In the genomic region with DNA sequence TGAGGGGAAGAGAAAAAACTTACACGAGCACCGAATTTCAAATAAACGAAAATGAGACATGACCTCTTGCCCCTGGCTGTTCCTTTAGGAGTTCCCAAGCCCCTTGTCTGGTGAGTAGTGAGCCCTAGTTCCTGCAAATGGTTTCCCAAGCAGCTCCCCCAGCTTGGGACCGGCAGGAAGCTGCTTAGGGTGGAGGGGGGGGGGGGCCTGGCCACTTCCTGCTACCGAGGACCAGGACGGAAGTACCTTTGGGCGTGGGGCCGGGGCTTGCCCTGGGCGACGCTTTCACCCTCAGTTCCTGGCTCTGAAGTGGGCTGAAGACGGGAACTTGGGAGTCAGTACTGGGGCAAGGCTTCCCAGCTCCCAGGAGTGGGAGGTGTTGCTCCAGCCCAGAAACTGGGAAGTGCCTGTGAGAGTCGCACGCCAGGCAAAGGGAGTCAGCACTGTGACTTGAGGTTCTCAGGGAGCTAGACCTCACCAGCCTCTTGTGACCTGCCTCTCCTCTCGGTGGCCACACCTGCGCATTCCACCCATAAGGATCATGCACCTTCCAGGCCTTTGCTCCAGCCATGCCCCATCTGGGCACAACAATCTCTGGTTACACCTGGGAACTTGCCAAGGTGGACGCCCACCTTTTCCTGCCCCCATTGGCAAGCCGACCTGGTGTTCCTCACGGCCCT, we compare ENCODE assay signal across 8 mouse cellular contexts. TPM values are rescaled to one million over a fixed set of nuclear protein-coding genes. Genes with fewer than 3 reads are reported as not detected.
A peak's percentile ranks its signal among the peaks of the same experiment; 100 is the strongest.
DNase-seq lines count a peak whose midpoint lies in the region; ATAC-seq lines count a peak whose summit lies in the region.

No protein-coding gene starts in this region.

- no peaks in the 10 kb centered on the region for H3K27me3 ChIP-seq in embryonic facial prominence, embryonic 11.5 days (ENCODE audit: control insufficient read depth, insufficient read depth, low read length)
- no peaks in the 10 kb centered on the region for H3K27me3 ChIP-seq in megakaryocyte, embryonic 14.5 days (replicated peaks)
- H3K27me3 ChIP-seq in stomach, embryonic 14.5 days (ENCODE audit: control insufficient read depth, insufficient read depth, low read length), result no peaks in the 10 kb centered on the region

- peak overlapping the region; percentile 11 for H3K27ac ChIP-seq in embryonic facial prominence, embryonic 11.5 days (replicated peaks; ENCODE audit: low read depth, low read length)
- peak overlapping the region; percentile 96 for H3K27ac ChIP-seq in stomach, embryonic 14.5 days (ENCODE audit: low read length)

- intact Hi-C loops in heart, postnatal 10 days (cut with DNase I), result no loop called here

- H3K4me1 ChIP-seq in embryonic facial prominence, embryonic 11.5 days (ENCODE audit: control insufficient read depth, insufficient read depth, low read length), result peaks cover 31% of the 10 kb centered on the region
- H3K4me1 ChIP-seq in megakaryocyte, embryonic 14.5 days, result peaks cover 97% of the 10 kb centered on the region
- peaks cover 81% of the 10 kb centered on the region for H3K4me1 ChIP-seq in stomach, embryonic 14.5 days (ENCODE audit: control insufficient read depth, insufficient read depth, low read length)

- 10% methylated on average over 18 of the region's 18 CpGs for WGBS in embryonic facial prominence, embryonic 11.5 days
- 10% methylated on average over 18 of the region's 18 CpGs for WGBS in stomach, embryonic 14.5 days

- peak overlapping the region; percentile 29; the same call in 1 of the 2 replicates for H3K4me3 ChIP-seq in embryonic facial prominence, embryonic 11.5 days (ENCODE audit: low read depth, low read length)
- H3K4me3 ChIP-seq in megakaryocyte, embryonic 14.5 days (replicated peaks), result peak overlapping the region; percentile 95
- H3K4me3 ChIP-seq in stomach, embryonic 14.5 days (ENCODE audit: low read depth, low read length), result no peak overlapping the region; the same call in 1 of the 2 replicates

- peak; percentile 48 for ATAC-seq in CD4-positive, CD25-positive, alpha-beta regulatory T cell, adult 4 months
- ATAC-seq in embryonic facial prominence, embryonic 11.5 days (replicated peaks; ENCODE audit: insufficient number of reproducible peaks, low FRiP score, low TSS enrichment, low read depth), result 0 out of 2 replicates have a peak, but pooled peaks have one; percentile 0
- no peak for ATAC-seq in stomach, embryonic 14.5 days (ENCODE audit: insufficient number of reproducible peaks, insufficient read depth, low FRiP score, low read depth)

- H3K9me3 ChIP-seq in embryonic facial prominence, embryonic 11.5 days (replicated peaks; ENCODE audit: control insufficient read depth, low read length), result no peaks in the 10 kb centered on the region
- no peaks in the 10 kb centered on the region for H3K9me3 ChIP-seq in megakaryocyte, embryonic 14.5 days
- no peaks in the 10 kb centered on the region for H3K9me3 ChIP-seq in stomach, embryonic 14.5 days (ENCODE audit: control insufficient read depth, low read depth, low read length)

- DNase-seq in 3134 (ENCODE audit: extremely low read depth, insufficient read length, low spot score), result peak; percentile 85
- DNase-seq in embryonic facial prominence, embryonic 11.5 days (ENCODE audit: low spot score), result peak; percentile 65
- peak; percentile 79 to 85 for DNase-seq in heart, postnatal 10 days
- DNase-seq in kidney, postnatal 25 days, result peak; percentile 75 to 90
- no peak for DNase-seq in left cerebral cortex, adult 9 months (ENCODE audit: low spot score in 2 of 2)

- no peak overlapping the region; the same call in none of the 2 replicates for H3K4me2 ChIP-seq in embryonic facial prominence, embryonic 11.5 days (ENCODE audit: low read depth, low read length)
- peak overlapping the region; percentile 77 for H3K4me2 ChIP-seq in stomach, embryonic 14.5 days (replicated peaks; ENCODE audit: low read depth, low read length)

- H3K9ac ChIP-seq in embryonic facial prominence, embryonic 11.5 days (replicated peaks; ENCODE audit: low read length), result peak overlapping the region; percentile 9
- no peak overlapping the region; the same call in 1 of the 2 replicates for H3K9ac ChIP-seq in stomach, embryonic 14.5 days (replicated peaks; ENCODE audit: low read depth, low read length)

- peaks cover 35% of the 10 kb centered on the region for H3K36me3 ChIP-seq in embryonic facial prominence, embryonic 11.5 days (replicated peaks; ENCODE audit: control insufficient read depth, insufficient read depth, low read depth, low read length)
- peaks cover 46% of the 10 kb centered on the region for H3K36me3 ChIP-seq in megakaryocyte, embryonic 14.5 days (replicated peaks; ENCODE audit: low read length)
- H3K36me3 ChIP-seq in stomach, embryonic 14.5 days (ENCODE audit: control insufficient read depth, insufficient read depth, low read length), result peaks cover 43% of the 10 kb centered on the region

RNA-seq across cellular contexts. Expression of a gene that starts 7.3 kb away (rescaled TPM):
- 100 to 1,000 TPM; 124 to 272 TPM for polyA plus RNA-seq in CD4-positive, CD25-positive, alpha-beta regulatory T cell, adult 4 months (2017; shearing (Covaris generic))
- 74.0 and 77.8 TPM in 2 replicates for polyA plus RNA-seq in embryonic facial prominence, embryonic 11.5 days (2014; fragmentation: Nextera tagmentation; extraction: Ambion mirVana)
- total RNA-seq in heart, postnatal 10 days (2021), result 100 to 1,000 TPM; 113 to 134 TPM
- polyA plus RNA-seq in megakaryocyte, embryonic 14.5 days (2012; ENCODE audit: insufficient read depth, low replicate concordance), result 27.7 and 39.5 TPM in 2 replicates
- 92.7 and 105 TPM in 2 replicates for polyA plus RNA-seq in stomach, embryonic 14.5 days (2014; fragmentation: Nextera tagmentation; extraction: Ambion mirVana)

RNA-seq across cellular contexts. Expression of a gene that starts 10.4 kb away (rescaled TPM):
- 1 to 10 TPM; 4.6 to 8.2 TPM for polyA plus RNA-seq in CD4-positive, CD25-positive, alpha-beta regulatory T cell, adult 4 months (2017; shearing (Covaris generic))
- 60.3 and 62.1 TPM in 2 replicates for polyA plus RNA-seq in embryonic facial prominence, embryonic 11.5 days (2014; fragmentation: Nextera tagmentation; extraction: Ambion mirVana)
- 100 to 1,000 TPM; 132 to 190 TPM for total RNA-seq in heart, postnatal 10 days (2021)
- 171 and 203 TPM in 2 replicates for polyA plus RNA-seq in megakaryocyte, embryonic 14.5 days (2012; ENCODE audit: insufficient read depth, low replicate concordance)
- polyA plus RNA-seq in stomach, embryonic 14.5 days (2014; fragmentation: Nextera tagmentation; extraction: Ambion mirVana), result 29.3 and 32.1 TPM in 2 replicates

RNA-seq across cellular contexts. Expression of a gene that starts 14.3 kb away (rescaled TPM):
- 10 to 100 TPM; 21.6 to 23.5 TPM for polyA plus RNA-seq in CD4-positive, CD25-positive, alpha-beta regulatory T cell, adult 4 months (2017; shearing (Covaris generic))
- polyA plus RNA-seq in embryonic facial prominence, embryonic 11.5 days (2014; fragmentation: Nextera tagmentation; extraction: Ambion mirVana), result 6.0 and 6.8 TPM in 2 replicates
- 1 to 10 TPM; 3.1 to 3.4 TPM for total RNA-seq in heart, postnatal 10 days (2021)
- 3.0 and 7.7 TPM in 2 replicates for polyA plus RNA-seq in megakaryocyte, embryonic 14.5 days (2012; ENCODE audit: insufficient read depth, low replicate concordance)
- polyA plus RNA-seq in stomach, embryonic 14.5 days (2014; fragmentation: Nextera tagmentation; extraction: Ambion mirVana), result 12.5 and 13.9 TPM in 2 replicates

RNA-seq across cellular contexts. Expression of a gene that starts 17.8 kb away (rescaled TPM):
- polyA plus RNA-seq in CD4-positive, CD25-positive, alpha-beta regulatory T cell, adult 4 months (2017; shearing (Covaris generic)), result 1 to 10 TPM; 1.3 to 1.4 TPM
- 6.8 and 9.0 TPM in 2 replicates for polyA plus RNA-seq in embryonic facial prominence, embryonic 11.5 days (2014; fragmentation: Nextera tagmentation; extraction: Ambion mirVana)
- total RNA-seq in heart, postnatal 10 days (2021), result 1 to 10 TPM; 3.2 to 4.1 TPM
- polyA plus RNA-seq in megakaryocyte, embryonic 14.5 days (2012; ENCODE audit: insufficient read depth, low replicate concordance), result 4.8 and 11.7 TPM in 2 replicates
- polyA plus RNA-seq in stomach, embryonic 14.5 days (2014; fragmentation: Nextera tagmentation; extraction: Ambion mirVana), result 7.5 and 10.1 TPM in 2 replicates

RNA-seq across cellular contexts. Expression of a gene that starts 20.0 kb away (rescaled TPM):
- 100 to 1,000 TPM; 303 to 370 TPM for polyA plus RNA-seq in CD4-positive, CD25-positive, alpha-beta regulatory T cell, adult 4 months (2017; shearing (Covaris generic))
- 360 and 371 TPM in 2 replicates for polyA plus RNA-seq in embryonic facial prominence, embryonic 11.5 days (2014; fragmentation: Nextera tagmentation; extraction: Ambion mirVana)
- 1,000 to 10,000 TPM; 1,058 to 1,125 TPM for total RNA-seq in heart, postnatal 10 days (2021)
- 1,192 and 1,533 TPM in 2 replicates for polyA plus RNA-seq in megakaryocyte, embryonic 14.5 days (2012; ENCODE audit: insufficient read depth, low replicate concordance)
- 481 and 531 TPM in 2 replicates for polyA plus RNA-seq in stomach, embryonic 14.5 days (2014; fragmentation: Nextera tagmentation; extraction: Ambion mirVana)

Comparison
In these comparisons a context has a peak if more than half of its experiments do, and no peak if none do; other contexts are left out.
1. DNase-seq: peak in 3134 (single experiment), embryonic facial prominence, embryonic 11.5 days (single experiment), heart, postnatal 10 days (2 of 2) and kidney, postnatal 25 days (2 of 2); none in left cerebral cortex, adult 9 months (0 of 2).